Mouse (Mus musculus) brain, adult 2 months (tissue): ENCODE measurements around the gene Nanog.
"Not testable (repeated sequence)": the region's sequence is repeated elsewhere in the genome, so short reads cannot be mapped to it uniquely, and the experiment has no call there.

ENCODE experiments used
- DNase-seq: peaks from one replicate; pipeline ENCODE4 v3.0.0; 2011; ENCODE audit warnings: low read depth, low spot score

The Nanog gene

GRCm38 (mm10) chr6:122702480-122703124 is 4.7 kb upstream of the Nanog start:
- peak; percentile 35 for DNase-seq

- no peak for DNase-seq
Observed at GRCm38 (mm10) chr6:122703251-122703650, 4.0 kb upstream of the Nanog start.

- no peak for DNase-seq
Observed at GRCm38 (mm10) chr6:122703706-122704105, 3.6 kb upstream of the Nanog start.

- DNase-seq, result no peak
Observed at GRCm38 (mm10) chr6:122706337-122706840, 900 bp upstream of the Nanog start.

GRCm38 (mm10) chr6:122708826-122709225 is 1.5 kb downstream of the Nanog start:
- DNase-seq, result peak; percentile 14

GRCm38 (mm10) chr6:122711455-122711854 is 4.2 kb downstream of the Nanog start:
- no peak for DNase-seq

- DNase-seq, result not testable (repeated sequence)
Observed at GRCm38 (mm10) chr6:122713116-122713515, 5.8 kb downstream of the Nanog start.

GRCm38 (mm10) chr6:122714707-122715365 is 7.5 kb downstream of the Nanog start:
- no peak for DNase-seq

- DNase-seq, result no peak
Observed at GRCm38 (mm10) chr6:122715886-122716285, 8.6 kb downstream of the Nanog start.

- not testable (repeated sequence) for DNase-seq
Observed at GRCm38 (mm10) chr6:122718224-122718623, 10.9 kb downstream of the Nanog start.

- DNase-seq, result peak; percentile 85
Observed at GRCm38 (mm10) chr6:122719942-122720341, 12.7 kb downstream of the Nanog start.

GRCm38 (mm10) chr6:122739952-122740351 is 32.7 kb downstream of the Nanog start:
- peak; percentile 92 for DNase-seq

GRCm38 (mm10) chr6:122741460-122742227 is 34.4 kb downstream of the Nanog start:
- peak; percentile 62 for DNase-seq

- DNase-seq, result peak; percentile 91
Observed at GRCm38 (mm10) chr6:122742228-122742899, 35.1 kb downstream of the Nanog start.

- peak; percentile 53 for DNase-seq
Observed at GRCm38 (mm10) chr6:122743353-122743752, 36.1 kb downstream of the Nanog start.

GRCm38 (mm10) chr6:122744505-122745249 is 37.4 kb downstream of the Nanog start:
- no peak for DNase-seq

GRCm38 (mm10) chr6:122750579-122750978 is 43.3 kb downstream of the Nanog start:
- DNase-seq, result no peak

GRCm38 (mm10) chr6:122755913-122756312 is 48.6 kb downstream of the Nanog start:
- no peak for DNase-seq

- DNase-seq, result peak; percentile 52
Observed at GRCm38 (mm10) chr6:122758732-122759131, 51.4 kb downstream of the Nanog start.

GRCm38 (mm10) chr6:122761011-122761599 is 53.8 kb downstream of the Nanog start:
- peak; percentile 99 for DNase-seq

- no peak for DNase-seq
Observed at GRCm38 (mm10) chr6:122761901-122762300, 54.6 kb downstream of the Nanog start.
